Mouse (Mus musculus): ENCODE data around the gene Trio. TPM values are rescaled to one million over a fixed set of nuclear protein-coding genes. Genes with fewer than 3 reads are reported as not detected.

Gene Trio
- polyA plus RNA-seq, 1 experiment from 2014 or later, result 14.0 TPM

DNA sequence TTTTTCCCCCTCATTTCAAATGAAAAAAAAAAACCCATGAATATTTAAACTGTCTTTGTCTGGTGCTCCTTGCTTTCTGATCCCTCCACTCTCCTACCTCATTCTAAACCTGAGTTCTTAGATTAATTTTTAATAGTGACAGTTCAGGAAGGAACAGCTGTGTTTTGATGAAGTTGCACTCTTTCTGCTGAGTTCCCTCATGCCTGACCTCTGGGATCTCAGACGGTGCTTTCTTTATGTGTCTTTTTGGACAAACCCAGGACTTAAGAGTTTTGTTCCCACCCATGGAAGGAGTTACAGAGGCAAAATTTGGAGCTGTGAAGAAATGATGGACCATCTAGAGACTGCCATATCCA lies 39.1 kb upstream of the Trio start:
- WGBS, result 82% methylated on average over 1 of the region's 1 CpGs
- no peak for ATAC-seq (replicated peaks; ENCODE audit: low FRiP score)

GRCm38 (mm10) chr15:28064081-28064732 lies 38.6 kb upstream of the Trio start:
- Histone ChIP-seq H3K9me3 (ENCODE audit: control insufficient read depth, low read length) (no peaks in the 10 kb centered on the region), H3K36me3 (ENCODE audit: control insufficient read depth, insufficient read depth, low read length) (no peaks in the 10 kb centered on the region), H3K27me3 (replicated peaks; ENCODE audit: control insufficient read depth, insufficient read depth, low read length) (no peaks in the 10 kb centered on the region), H3K9ac (ENCODE audit: low read depth, low read length) (no peak overlapping the region), H3K4me1 (replicated peaks; ENCODE audit: control insufficient read depth, insufficient read depth, low read length) (no peaks in the 10 kb centered on the region), H3K4me2 (no peak overlapping the region), H3K4me3 (ENCODE audit: low read depth, low read length) (no peak overlapping the region), H3K27ac (ENCODE audit: low read depth, low read length) (no peak overlapping the region)
- no peak for DNase-seq (ENCODE audit: low spot score)
- ATAC-seq (replicated peaks; ENCODE audit: low FRiP score), result no peak
- 73% methylated on average over 13 of the region's 13 CpGs for WGBS

More for the DNA sequence above, 39.1 kb upstream of the Trio start:
- Histone ChIP-seq H3K4me1 (replicated peaks; ENCODE audit: control insufficient read depth, insufficient read depth, low read length) (no peaks in the 10 kb centered on the region), H3K27me3 (replicated peaks; ENCODE audit: control insufficient read depth, insufficient read depth, low read length) (no peaks in the 10 kb centered on the region), H3K4me2 (no peak overlapping the region), H3K36me3 (ENCODE audit: control insufficient read depth, insufficient read depth, low read length) (no peaks in the 10 kb centered on the region), H3K4me3 (ENCODE audit: low read depth, low read length) (no peak overlapping the region), H3K9ac (ENCODE audit: low read depth, low read length) (no peak overlapping the region), H3K9me3 (ENCODE audit: control insufficient read depth, low read length) (no peaks in the 10 kb centered on the region), H3K27ac (ENCODE audit: low read depth, low read length) (no peak overlapping the region)
- DNase-seq (ENCODE audit: low spot score), result no peak

GRCm38 (mm10) chr15:28063466-28063865 lies 37.8 kb upstream of the Trio start:
- Histone ChIP-seq H3K4me2 (no peak overlapping the region), H3K36me3 (ENCODE audit: control insufficient read depth, insufficient read depth, low read length) (no peaks in the 10 kb centered on the region), H3K4me1 (replicated peaks; ENCODE audit: control insufficient read depth, insufficient read depth, low read length) (no peaks in the 10 kb centered on the region), H3K27me3 (replicated peaks; ENCODE audit: control insufficient read depth, insufficient read depth, low read length) (no peaks in the 10 kb centered on the region), H3K9ac (ENCODE audit: low read depth, low read length) (no peak overlapping the region), H3K9me3 (ENCODE audit: control insufficient read depth, low read length) (no peaks in the 10 kb centered on the region), H3K27ac (ENCODE audit: low read depth, low read length) (no peak overlapping the region), H3K4me3 (ENCODE audit: low read depth, low read length) (no peak overlapping the region)
- no peak for ATAC-seq (replicated peaks; ENCODE audit: low FRiP score)
- 84% methylated on average over 2 of the region's 2 CpGs for whole genome bisulfite sequencing
- no peak for DNase-seq (ENCODE audit: low spot score)

GRCm38 (mm10) chr15:28062016-28062415 lies 36.4 kb upstream of the Trio start:
- no peak for DNase-seq (ENCODE audit: low spot score)
- 90% methylated on average over 3 of the region's 3 CpGs for WGBS
- H3K9me3 ChIP-seq (ENCODE audit: control insufficient read depth, low read length), result no peaks in the 10 kb centered on the region

DNA sequence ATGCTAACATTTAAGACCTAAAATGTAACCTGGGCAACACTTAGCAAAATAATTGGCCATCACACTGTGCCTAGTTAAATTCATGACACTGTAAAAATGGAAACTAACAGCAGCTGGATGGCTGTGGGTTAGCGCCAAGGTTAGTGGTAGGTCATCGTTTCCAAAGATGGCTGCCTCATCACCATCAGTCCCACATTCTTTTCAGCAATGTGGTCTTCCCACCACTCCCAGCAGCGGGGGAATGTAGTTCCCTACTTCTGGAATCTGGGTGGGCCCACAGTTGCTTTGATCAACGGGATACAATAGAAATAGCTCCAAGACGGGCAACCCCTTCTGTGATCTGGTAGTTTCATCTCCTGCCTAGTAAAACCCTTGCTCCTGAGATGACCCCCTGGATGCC lies 35.3 kb upstream of the Trio start:
- H3K9me3 ChIP-seq (ENCODE audit: control insufficient read depth, low read length), result no peaks in the 10 kb centered on the region
- no peaks in the 10 kb centered on the region for H3K4me1 ChIP-seq (replicated peaks; ENCODE audit: control insufficient read depth, insufficient read depth, low read length)
- no peak overlapping the region for H3K4me2 ChIP-seq
- no peaks in the 10 kb centered on the region for H3K27me3 ChIP-seq (replicated peaks; ENCODE audit: control insufficient read depth, insufficient read depth, low read length)
- ATAC-seq (replicated peaks; ENCODE audit: low FRiP score) (no peak), DNase-seq (ENCODE audit: low spot score) (no peak)
- H3K9ac ChIP-seq (ENCODE audit: low read depth, low read length), result no peak overlapping the region
- WGBS, result 82% methylated on average over 5 of the region's 5 CpGs
- no peak overlapping the region for H3K4me3 ChIP-seq (ENCODE audit: low read depth, low read length)
- H3K36me3 ChIP-seq (ENCODE audit: control insufficient read depth, insufficient read depth, low read length), result no peaks in the 10 kb centered on the region
- no peak overlapping the region for H3K27ac ChIP-seq (ENCODE audit: low read depth, low read length)

More at GRCm38 (mm10) chr15:28062016-28062415, 36.4 kb upstream of the Trio start:
- Histone ChIP-seq H3K4me2 (no peak overlapping the region), H3K4me3 (ENCODE audit: low read depth, low read length) (no peak overlapping the region), H3K9ac (ENCODE audit: low read depth, low read length) (no peak overlapping the region), H3K4me1 (replicated peaks; ENCODE audit: control insufficient read depth, insufficient read depth, low read length) (no peaks in the 10 kb centered on the region), H3K36me3 (ENCODE audit: control insufficient read depth, insufficient read depth, low read length) (no peaks in the 10 kb centered on the region), H3K27ac (ENCODE audit: low read depth, low read length) (no peak overlapping the region), H3K27me3 (replicated peaks; ENCODE audit: control insufficient read depth, insufficient read depth, low read length) (no peaks in the 10 kb centered on the region)
- ATAC-seq (replicated peaks; ENCODE audit: low FRiP score), result no peak

GRCm38 (mm10) chr15:28060423-28060822 lies 34.8 kb upstream of the Trio start:
- no peaks in the 10 kb centered on the region for H3K36me3 ChIP-seq (ENCODE audit: control insufficient read depth, insufficient read depth, low read length)
- no peak overlapping the region for H3K27ac ChIP-seq (ENCODE audit: low read depth, low read length)
- no peak overlapping the region for H3K4me2 ChIP-seq
- no peak for ATAC-seq (replicated peaks; ENCODE audit: low FRiP score)
- no peak for DNase-seq (ENCODE audit: low spot score)
- H3K4me1 ChIP-seq (replicated peaks; ENCODE audit: control insufficient read depth, insufficient read depth, low read length), result no peaks in the 10 kb centered on the region
- no peak overlapping the region for H3K9ac ChIP-seq (ENCODE audit: low read depth, low read length)
- no peaks in the 10 kb centered on the region for H3K9me3 ChIP-seq (ENCODE audit: control insufficient read depth, low read length)
- WGBS, result 67% methylated on average over 6 of the region's 6 CpGs
- H3K27me3 ChIP-seq (replicated peaks; ENCODE audit: control insufficient read depth, insufficient read depth, low read length), result no peaks in the 10 kb centered on the region
- H3K4me3 ChIP-seq (ENCODE audit: low read depth, low read length), result no peak overlapping the region

- H3K36me3 ChIP-seq (ENCODE audit: control insufficient read depth, insufficient read depth, low read length), result no peaks in the 10 kb centered on the region
- H3K27ac ChIP-seq (ENCODE audit: low read depth, low read length), result no peak overlapping the region
- H3K4me3 ChIP-seq (ENCODE audit: low read depth, low read length), result no peak overlapping the region
- no peak overlapping the region for H3K4me2 ChIP-seq
- H3K4me1 ChIP-seq (replicated peaks; ENCODE audit: control insufficient read depth, insufficient read depth, low read length), result no peaks in the 10 kb centered on the region
- 61% methylated on average over 5 of the region's 5 CpGs for WGBS
- no peaks in the 10 kb centered on the region for H3K27me3 ChIP-seq (replicated peaks; ENCODE audit: control insufficient read depth, insufficient read depth, low read length)
- H3K9ac ChIP-seq (ENCODE audit: low read depth, low read length), result no peak overlapping the region
- ATAC-seq (replicated peaks; ENCODE audit: low FRiP score), result no peak
- no peaks in the 10 kb centered on the region for H3K9me3 ChIP-seq (ENCODE audit: control insufficient read depth, low read length)
- DNase-seq (ENCODE audit: low spot score), result no peak
These were observed 31.9 kb upstream of the Trio start for GRCm38 (mm10) chr15:28057545-28057944.

DNA sequence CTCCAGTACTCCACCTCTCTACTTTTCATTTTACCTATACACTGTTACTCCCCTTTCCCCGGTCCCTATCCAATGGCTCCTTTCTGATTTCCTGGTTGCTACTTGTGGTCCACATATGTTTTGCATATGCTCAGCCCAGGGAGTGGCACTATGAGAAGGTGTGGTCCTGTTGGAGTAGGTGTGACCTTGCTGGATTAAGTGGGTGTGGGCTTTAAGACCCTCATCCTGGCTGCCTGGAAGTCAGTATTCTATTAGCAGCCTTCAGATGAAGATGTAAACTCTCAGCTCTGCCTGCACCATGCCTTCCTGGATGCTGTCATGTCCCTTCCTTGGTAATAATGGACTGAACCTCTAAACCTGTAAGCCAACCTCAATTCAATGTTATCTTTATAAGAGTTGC lies 29.1 kb upstream of the Trio start:
- 83% methylated on average over 1 of the region's 1 CpGs for WGBS
- DNase-seq (ENCODE audit: low spot score) (no peak), ATAC-seq (replicated peaks; ENCODE audit: low FRiP score) (no peak)
- Histone ChIP-seq H3K36me3 (ENCODE audit: control insufficient read depth, insufficient read depth, low read length) (no peaks in the 10 kb centered on the region), H3K4me2 (no peak overlapping the region), H3K9me3 (ENCODE audit: control insufficient read depth, low read length) (no peaks in the 10 kb centered on the region), H3K4me1 (replicated peaks; ENCODE audit: control insufficient read depth, insufficient read depth, low read length) (no peaks in the 10 kb centered on the region), H3K27ac (ENCODE audit: low read depth, low read length) (no peak overlapping the region), H3K4me3 (ENCODE audit: low read depth, low read length) (no peak overlapping the region), H3K27me3 (replicated peaks; ENCODE audit: control insufficient read depth, insufficient read depth, low read length) (no peaks in the 10 kb centered on the region), H3K9ac (ENCODE audit: low read depth, low read length) (no peak overlapping the region)

- H3K4me1 ChIP-seq (replicated peaks; ENCODE audit: control insufficient read depth, insufficient read depth, low read length), result no peaks in the 10 kb centered on the region
- no peaks in the 10 kb centered on the region for H3K36me3 ChIP-seq (ENCODE audit: control insufficient read depth, insufficient read depth, low read length)
- H3K9ac ChIP-seq (ENCODE audit: low read depth, low read length), result no peak overlapping the region
- DNase-seq (ENCODE audit: low spot score), result no peak
- ATAC-seq (replicated peaks; ENCODE audit: low FRiP score), result no peak
- H3K4me3 ChIP-seq (ENCODE audit: low read depth, low read length), result no peak overlapping the region
- H3K9me3 ChIP-seq (ENCODE audit: control insufficient read depth, low read length), result no peaks in the 10 kb centered on the region
- no peak overlapping the region for H3K4me2 ChIP-seq
- WGBS, result 57% methylated on average over 1 of the region's 1 CpGs
- H3K27me3 ChIP-seq (replicated peaks; ENCODE audit: control insufficient read depth, insufficient read depth, low read length), result no peaks in the 10 kb centered on the region
- no peak overlapping the region for H3K27ac ChIP-seq (ENCODE audit: low read depth, low read length)
These were observed 28.5 kb upstream of the Trio start for GRCm38 (mm10) chr15:28054111-28054510.

Data from liver, embryonic 11.5 days (tissue).